Mouse (Mus musculus) midbrain, embryonic 15.5 days (tissue): ENCODE data around the gene Cdsn. TPM values are rescaled to one million over a fixed set of nuclear protein-coding genes. Genes with fewer than 3 reads are reported as not detected.

Experiments
- polyA plus RNA-seq: library from polyadenylated mRNA; unstranded; fragments of >200 nt; fragmentation: Nextera tagmentation; extraction: Ambion mirVana; gene quantifications from 2 replicates; pipeline ENCODE4 v1.2.1, GENCODE M21; 2015

Cdsn gene
- polyA plus RNA-seq, 1 experiment from 2014 or later = 0.06 TPM

Other genes with a start within 250 kb of the Cdsn start
- gene H2-Q1, start 231.7 kb upstream of the Cdsn start, polyA plus RNA-seq = 0.54 and 0.70 TPM in 2 replicates
- 3.0 and 3.8 TPM in 2 replicates for gene H2-Q2, start 209.9 kb upstream of the Cdsn start, polyA plus RNA-seq
- 0.88 and 1.3 TPM in 2 replicates for gene H2-Q4, start 172.5 kb upstream of the Cdsn start, polyA plus RNA-seq
- gene H2-Q6, start 127.3 kb upstream of the Cdsn start, polyA plus RNA-seq = 0.89 and 1.1 TPM in 2 replicates
- gene H2-Q7, start 113.0 kb upstream of the Cdsn start, polyA plus RNA-seq = 2.7 and 4.0 TPM in 2 replicates
- 0.26 and 1.6 TPM in 2 replicates for gene H2-Q10, start 82.0 kb upstream of the Cdsn start, polyA plus RNA-seq
- 0.12 TPM in 1 of 2 replicates, not detected in the other for gene Pou5f1, start 46.1 kb upstream of the Cdsn start, polyA plus RNA-seq
- 10.8 and 13.1 TPM in 2 replicates for gene Tcf19, start 35.3 kb upstream of the Cdsn start, polyA plus RNA-seq
- 3.5 and 3.7 TPM in 2 replicates for gene Cchcr1, start 35.0 kb upstream of the Cdsn start, polyA plus RNA-seq
- gene Psors1c2, start 18.9 kb upstream of the Cdsn start, polyA plus RNA-seq = 0.56 and 0.96 TPM in 2 replicates
- gene 2300002M23Rik, start 15.3 kb downstream of the Cdsn start, polyA plus RNA-seq = not detected in 2 replicates
- not detected in 2 replicates for gene Sfta2, start 49.4 kb downstream of the Cdsn start, polyA plus RNA-seq
- gene Gm9573, start 74.5 kb downstream of the Cdsn start, polyA plus RNA-seq = not detected in 2 replicates
- gene Mucl3, start 91.6 kb downstream of the Cdsn start, polyA plus RNA-seq = not detected in 2 replicates
- 16.3 and 16.5 TPM in 2 replicates for gene Vars2, start 115.5 kb downstream of the Cdsn start, polyA plus RNA-seq
- 27.6 and 29.5 TPM in 2 replicates for gene Gtf2h4, start 121.6 kb downstream of the Cdsn start, polyA plus RNA-seq
- 107 and 118 TPM in 2 replicates for gene Ddr1, start 152.5 kb downstream of the Cdsn start, polyA plus RNA-seq